Mouse (Mus musculus) hindbrain, embryonic 10.5 days (tissue): ENCODE measurements at regions not wholly inside any gene's neighbourhood (a gene's known extent, or its start where the extent isn't known, plus 50 kb on each side); places are given as distances from the start of the nearest gene placed in this dataset.

Experiments
- DNase-seq: peaks from one replicate; pipeline ENCODE4 v3.0.0-alpha.2; 2017; ENCODE audit warnings: low spot score
- H3K27ac ChIP-seq: fragments of 300-500 bp; sonication (generic); 2 replicates; pipeline ENCODE4 v1.5.1; 2016; ENCODE audit warnings: mild to moderate bottlenecking, moderate library complexity
- H3K27me3 ChIP-seq: fragments of 300-500 bp; sonication (generic); 2 replicates; pipeline ENCODE4 v1.6.1; 2016; ENCODE audit warnings: mild to moderate bottlenecking; ENCODE audit not compliant: poor library complexity, insufficient read depth, severe bottlenecking
- H3K36me3 ChIP-seq: fragments of 300-500 bp; sonication (generic); 2 replicates; pipeline ENCODE4 v1.6.1; 2016; ENCODE audit warnings: mild to moderate bottlenecking, moderate library complexity
- H3K4me1 ChIP-seq: fragments of 300-500 bp; sonication (generic); replicated peaks from 2 replicates; pipeline ENCODE4 v1.6.1; 2016; ENCODE audit warnings: mild to moderate bottlenecking
- H3K4me3 ChIP-seq: fragments of 300-500 bp; sonication (generic); 2 replicates; pipeline ENCODE4 v1.5.1; 2016; ENCODE audit warnings: mild to moderate bottlenecking, moderate library complexity
- H3K9me3 ChIP-seq: fragments of 300-500 bp; sonication (generic); 2 replicates; pipeline ENCODE4 v1.6.1; 2016; ENCODE audit warnings: mild to moderate bottlenecking, moderate library complexity
- WGBS: fragments of 180-500 bp; shearing (Covaris S2); methylation state at CpG from one replicate; pipeline ENCODE4 v1.1.7; 2016; 5-methylcytosine and 5-hydroxymethylcytosine counted together

DNA sequence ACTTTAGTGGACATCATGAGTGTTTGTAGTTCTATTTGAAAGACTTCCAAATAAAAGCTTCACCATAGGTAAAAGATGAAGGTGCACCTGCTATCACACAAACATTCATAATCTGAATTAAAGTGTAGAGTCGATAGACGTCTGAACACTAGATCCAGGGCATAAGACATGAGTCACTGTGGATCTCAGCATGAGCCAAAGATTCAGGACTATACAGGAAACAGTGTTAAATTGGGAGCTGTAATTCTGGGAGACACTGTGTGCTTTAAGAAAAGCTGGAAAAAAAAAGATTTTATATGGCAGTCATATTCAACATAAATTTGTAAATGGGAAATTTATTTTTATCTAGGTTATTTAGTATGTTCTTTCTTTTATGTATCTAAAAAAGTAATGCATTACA is 160.5 kb downstream of the Pdha2 start:
- Histone ChIP-seq H3K9me3 (no peaks in the 10 kb centered on the region), H3K4me1 (no peaks in the 10 kb centered on the region), H3K36me3 (no peaks in the 10 kb centered on the region), H3K27me3 (no peaks in the 10 kb centered on the region), H3K4me3 (no peak overlapping the region), H3K27ac (no peak overlapping the region)
- 89% methylated on average over 2 of the region's 2 CpGs for WGBS
- DNase-seq, result no peak

DNA sequence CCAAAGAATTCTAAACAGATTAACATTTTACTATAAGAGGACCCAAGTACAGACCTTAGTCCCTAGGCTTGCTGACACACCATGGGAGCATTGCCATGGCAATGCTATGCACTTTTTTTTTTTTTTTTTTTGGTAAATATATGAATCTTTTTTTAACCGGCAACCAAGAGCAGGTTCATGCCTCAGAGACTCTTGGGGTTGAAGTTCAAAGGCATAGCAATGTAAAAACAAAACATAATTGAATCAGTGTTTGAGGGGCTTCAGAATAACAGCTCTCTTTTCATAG is 197.9 kb downstream of the Pdha2 start:
- Histone ChIP-seq H3K9me3 (no peaks in the 10 kb centered on the region), H3K36me3 (no peaks in the 10 kb centered on the region), H3K4me3 (no peak overlapping the region), H3K27ac (no peak overlapping the region), H3K4me1 (no peaks in the 10 kb centered on the region), H3K27me3 (no peaks in the 10 kb centered on the region)
- 79% methylated on average over 1 of the region's 1 CpGs for WGBS
- no peak for DNase-seq

DNA sequence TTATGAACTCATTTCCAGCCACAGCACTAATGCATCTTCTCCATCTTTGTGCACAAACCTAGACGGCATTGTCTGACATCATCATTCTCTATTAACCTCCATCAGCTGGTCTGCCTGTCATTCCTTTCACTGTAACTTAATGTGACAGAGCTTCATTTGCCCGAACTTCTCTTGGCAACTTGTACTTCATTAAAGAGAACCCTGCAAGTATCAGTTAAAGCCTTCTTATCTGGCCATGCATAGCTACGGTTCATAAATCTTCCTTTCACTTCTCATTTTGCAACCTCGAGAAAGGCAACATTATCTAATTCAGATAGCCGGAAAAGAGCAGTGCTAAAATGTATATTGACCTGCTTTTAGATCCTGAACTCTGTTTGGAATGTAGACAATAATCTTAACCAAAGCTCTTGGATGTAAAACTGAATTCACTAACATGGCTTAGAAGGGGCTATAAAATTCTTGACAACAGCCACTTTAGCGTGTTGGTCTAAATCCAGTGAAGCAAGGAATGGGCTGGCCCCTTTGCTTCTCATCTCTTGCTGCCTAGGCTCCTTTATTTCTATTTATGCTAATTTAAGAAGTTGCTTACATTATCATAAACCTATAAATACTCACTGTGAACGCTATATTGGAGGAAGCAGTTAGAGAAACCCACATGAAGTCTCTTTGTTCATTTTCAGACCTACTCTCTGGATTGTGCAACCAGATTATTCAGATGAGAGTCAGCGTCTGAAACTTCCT is 198.5 kb downstream of the Pdha2 start:
- no peak for DNase-seq
- Histone ChIP-seq H3K27ac (no peak overlapping the region), H3K27me3 (no peaks in the 10 kb centered on the region), H3K4me3 (no peak overlapping the region), H3K9me3 (no peaks in the 10 kb centered on the region), H3K4me1 (no peaks in the 10 kb centered on the region), H3K36me3 (no peaks in the 10 kb centered on the region)
- WGBS, result 84% methylated on average over 8 of the region's 8 CpGs

DNA sequence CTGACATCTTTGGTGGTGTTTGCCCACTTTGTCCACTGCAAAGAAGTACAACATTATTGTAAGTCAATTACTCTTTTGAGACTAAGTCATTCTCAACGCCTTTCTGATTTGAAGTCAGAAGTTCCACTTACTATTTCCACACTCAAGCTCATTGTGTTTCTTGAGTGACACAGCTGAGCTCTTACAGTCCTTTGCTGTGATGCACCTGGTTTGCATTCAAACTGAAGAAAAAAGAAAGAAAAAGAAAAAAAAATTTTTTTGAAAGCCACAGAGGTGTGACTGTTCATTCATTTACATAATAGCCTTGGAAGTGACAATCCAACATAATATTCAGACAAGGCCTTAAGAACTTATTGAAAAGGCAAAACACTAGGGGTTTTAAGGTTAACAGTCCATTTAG is 199.2 kb downstream of the Pdha2 start:
- 68% methylated on average over 1 of the region's 1 CpGs for WGBS
- Histone ChIP-seq H3K36me3 (no peaks in the 10 kb centered on the region), H3K4me3 (no peak overlapping the region), H3K4me1 (no peaks in the 10 kb centered on the region), H3K9me3 (no peaks in the 10 kb centered on the region), H3K27me3 (no peaks in the 10 kb centered on the region), H3K27ac (no peak overlapping the region)
- DNase-seq, result no peak

DNA sequence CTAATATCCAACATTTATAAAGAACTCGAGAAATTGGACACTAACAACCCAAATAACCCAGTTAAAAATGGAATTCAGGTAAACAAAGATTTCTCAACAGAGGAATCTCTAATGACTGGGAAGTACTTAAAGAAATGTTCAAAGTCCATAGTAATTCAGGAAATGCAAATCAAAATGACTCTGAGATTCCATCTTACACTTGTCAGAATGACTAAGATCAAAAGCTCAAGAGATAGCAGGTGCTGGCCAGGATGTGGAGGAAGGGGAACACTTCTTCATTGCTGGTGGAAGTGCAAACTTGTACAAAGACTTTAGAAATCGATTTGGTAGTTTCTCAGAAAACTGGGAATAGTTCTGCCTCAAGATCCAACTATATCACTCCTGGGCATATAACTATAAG is 203.4 kb downstream of the Pdha2 start:
- Histone ChIP-seq H3K4me3 (no peak overlapping the region), H3K27me3 (no peaks in the 10 kb centered on the region), H3K4me1 (no peaks in the 10 kb centered on the region), H3K9me3 (no peaks in the 10 kb centered on the region), H3K27ac (no peak overlapping the region), H3K36me3 (no peaks in the 10 kb centered on the region)
- 86% methylated on average over 2 of the region's 2 CpGs for WGBS
- no peak for DNase-seq

DNA sequence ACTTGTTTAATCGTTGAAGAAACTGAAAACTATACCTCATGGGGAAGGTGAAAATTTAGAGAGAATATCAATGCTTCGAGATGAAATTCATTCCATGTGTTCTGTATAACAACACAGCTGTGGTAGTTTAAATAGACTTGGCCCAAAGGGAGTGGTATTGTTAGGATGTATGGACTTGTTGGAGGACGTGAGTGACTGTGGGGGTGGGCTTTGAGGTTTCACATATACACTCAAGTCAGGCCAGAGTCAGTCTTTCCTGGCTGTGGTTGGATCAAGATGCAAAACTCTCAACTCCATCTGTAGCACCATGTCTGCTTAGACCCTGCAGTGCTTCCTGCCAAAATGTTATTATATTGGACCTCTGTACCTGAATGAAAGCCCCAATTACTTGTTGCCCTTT is 206.3 kb downstream of the Pdha2 start:
- H3K36me3 ChIP-seq, result no peaks in the 10 kb centered on the region
- H3K4me1 ChIP-seq, result no peaks in the 10 kb centered on the region
- no peaks in the 10 kb centered on the region for H3K27me3 ChIP-seq
- no peak for DNase-seq
- 69% methylated on average over 3 of the region's 3 CpGs for WGBS
- H3K27ac ChIP-seq, result no peak overlapping the region
- no peaks in the 10 kb centered on the region for H3K9me3 ChIP-seq
- H3K4me3 ChIP-seq, result no peak overlapping the region

DNA sequence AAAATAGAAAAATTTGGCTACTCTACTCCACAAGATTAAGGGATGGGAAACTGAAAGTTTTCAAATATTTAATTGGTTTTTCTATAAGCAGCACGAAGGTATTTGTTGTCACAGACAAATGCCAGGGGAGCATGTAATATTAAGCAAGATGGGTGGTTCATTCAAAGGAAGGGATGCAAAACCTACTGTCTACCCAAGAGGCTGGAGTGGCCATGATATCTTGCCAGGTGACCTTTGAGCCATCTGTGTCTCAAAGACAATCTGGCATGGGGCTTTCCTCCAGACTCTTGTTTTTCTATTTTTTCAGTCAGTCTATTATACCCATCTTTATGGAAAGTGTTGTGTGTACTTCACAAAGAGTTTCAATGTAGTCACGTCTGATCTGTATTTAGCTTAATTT is 208.6 kb downstream of the Pdha2 start:
- no peaks in the 10 kb centered on the region for H3K4me1 ChIP-seq
- no peak overlapping the region for H3K4me3 ChIP-seq
- WGBS, result 84% methylated on average over 2 of the region's 2 CpGs
- H3K27ac ChIP-seq, result no peak overlapping the region
- no peaks in the 10 kb centered on the region for H3K27me3 ChIP-seq
- H3K36me3 ChIP-seq, result no peaks in the 10 kb centered on the region
- DNase-seq, result no peak
- no peaks in the 10 kb centered on the region for H3K9me3 ChIP-seq

DNA sequence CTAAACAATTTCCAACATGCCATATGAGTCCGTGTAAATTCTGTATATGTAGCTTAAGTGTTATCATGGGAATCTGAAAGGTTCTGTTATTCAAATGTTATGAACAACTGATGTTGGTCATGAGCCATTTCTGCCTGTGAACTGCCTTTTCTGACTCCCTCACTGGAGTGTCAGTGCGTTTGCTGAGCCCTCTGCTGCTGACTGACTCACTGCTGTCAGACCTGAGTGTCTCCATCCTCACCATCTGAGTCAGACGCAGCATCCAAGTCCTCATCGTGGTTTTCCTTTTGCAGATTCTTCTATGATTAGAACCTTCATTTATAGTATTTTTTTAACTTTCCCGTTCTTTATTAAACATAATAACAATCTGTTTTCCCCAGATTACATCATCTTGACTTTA is 223.9 kb downstream of the Pdha2 start:
- Histone ChIP-seq H3K36me3 (no peaks in the 10 kb centered on the region), H3K27me3 (no peaks in the 10 kb centered on the region), H3K4me3 (no peak overlapping the region), H3K27ac (no peak overlapping the region), H3K4me1 (no peaks in the 10 kb centered on the region), H3K9me3 (no peaks in the 10 kb centered on the region)
- WGBS, result 79% methylated on average over 5 of the region's 5 CpGs
- no peak for DNase-seq

DNA sequence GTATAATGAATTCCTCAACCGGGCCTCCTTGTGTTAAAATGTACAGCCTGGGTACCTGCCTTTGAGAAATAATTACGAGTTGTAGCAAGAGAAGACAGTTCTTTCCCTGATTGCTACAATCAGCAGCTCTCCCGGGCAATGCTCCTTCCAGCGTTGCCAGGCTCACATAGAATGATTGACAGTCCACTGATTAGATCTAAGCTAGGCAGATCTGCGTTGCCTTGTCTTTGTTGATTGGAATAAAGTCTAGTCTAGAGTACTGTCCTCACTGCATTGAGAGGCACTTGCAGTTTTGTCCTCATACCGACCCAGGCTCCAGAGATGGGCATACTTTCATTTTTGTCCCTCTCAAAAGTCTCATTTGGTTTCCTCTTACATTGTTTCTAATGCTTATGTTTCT is 238.6 kb downstream of the Pdha2 start:
- Histone ChIP-seq H3K4me3 (no peak overlapping the region), H3K27me3 (no peaks in the 10 kb centered on the region), H3K9me3 (no peaks in the 10 kb centered on the region), H3K4me1 (no peaks in the 10 kb centered on the region), H3K36me3 (no peaks in the 10 kb centered on the region), H3K27ac (no peak overlapping the region)
- no peak for DNase-seq
- WGBS, result 59% methylated on average over 6 of the region's 6 CpGs

DNA sequence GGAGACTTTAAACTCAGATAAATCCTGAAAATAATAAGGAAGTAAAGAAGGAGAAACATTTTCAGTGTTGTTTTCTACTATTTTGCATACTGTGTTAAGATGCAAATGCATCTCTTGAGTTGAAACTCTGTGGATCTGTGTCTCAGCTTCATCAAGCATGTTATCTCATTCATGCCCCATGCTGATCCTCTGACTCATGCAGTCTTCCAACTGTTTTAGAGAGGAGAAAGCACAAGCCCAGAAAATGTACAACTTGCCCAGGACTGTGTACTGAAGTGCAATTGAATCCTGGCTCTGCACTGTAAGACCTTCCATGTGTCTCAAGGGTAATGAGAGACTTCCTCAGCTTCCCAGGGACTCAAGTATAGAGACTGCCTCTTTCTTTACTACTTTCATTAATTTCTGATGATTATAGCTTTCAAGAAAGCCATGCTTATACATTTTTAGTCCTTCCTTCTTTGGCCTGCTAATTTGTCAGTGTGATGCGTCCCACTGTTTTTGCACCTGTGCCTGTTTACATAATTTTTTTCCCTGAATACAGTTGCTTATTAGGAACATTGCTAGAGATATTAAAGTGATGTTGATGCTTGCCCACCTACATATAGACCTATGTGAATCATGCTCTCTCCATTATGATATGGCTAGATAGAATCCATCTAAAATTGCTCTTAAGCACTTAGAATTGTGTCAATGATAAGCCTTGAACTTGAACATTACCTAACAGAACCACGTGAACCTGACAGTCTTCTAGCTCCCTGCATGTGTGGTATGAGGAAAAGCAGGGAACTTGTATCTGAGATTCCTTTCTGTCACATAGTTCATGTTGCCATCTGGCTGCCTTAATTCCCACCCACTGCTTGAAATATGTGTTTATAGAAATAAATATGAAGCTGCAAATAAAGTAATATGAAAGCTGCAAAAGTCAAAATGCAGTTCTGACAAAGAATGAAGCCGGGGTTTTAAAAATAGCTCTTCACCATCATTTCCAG is 242.0 kb downstream of the Pdha2 start:
- Histone ChIP-seq H3K27ac (no peak overlapping the region), H3K4me1 (no peaks in the 10 kb centered on the region), H3K27me3 (no peaks in the 10 kb centered on the region), H3K9me3 (no peaks in the 10 kb centered on the region), H3K4me3 (no peak overlapping the region), H3K36me3 (no peaks in the 10 kb centered on the region)
- no peak for DNase-seq
- 91% methylated on average over 3 of the region's 3 CpGs for WGBS

DNA sequence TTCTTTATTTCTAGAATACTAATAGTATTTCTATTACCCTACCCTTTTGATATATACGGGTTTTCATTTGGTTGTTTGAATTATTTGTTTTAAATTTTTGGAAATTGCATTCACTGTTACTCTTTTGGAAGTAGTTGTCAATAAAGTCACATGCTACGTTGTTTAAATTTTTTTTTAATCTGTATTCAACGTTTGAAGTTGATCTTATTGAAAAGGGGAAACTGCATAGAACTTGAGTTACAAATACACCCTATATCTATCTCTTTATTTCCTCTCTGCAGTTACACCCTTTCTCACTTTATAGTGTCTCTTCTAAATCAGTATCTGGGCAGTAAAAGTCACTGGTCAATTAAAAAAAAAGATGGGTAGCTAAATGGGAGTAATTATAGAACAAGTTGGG is 243.6 kb downstream of the Pdha2 start:
- Histone ChIP-seq H3K27me3 (no peaks in the 10 kb centered on the region), H3K9me3 (no peaks in the 10 kb centered on the region), H3K4me3 (no peak overlapping the region), H3K27ac (no peak overlapping the region), H3K4me1 (no peaks in the 10 kb centered on the region), H3K36me3 (no peaks in the 10 kb centered on the region)
- no peak for DNase-seq
- 85% methylated on average over 3 of the region's 3 CpGs for WGBS

DNA sequence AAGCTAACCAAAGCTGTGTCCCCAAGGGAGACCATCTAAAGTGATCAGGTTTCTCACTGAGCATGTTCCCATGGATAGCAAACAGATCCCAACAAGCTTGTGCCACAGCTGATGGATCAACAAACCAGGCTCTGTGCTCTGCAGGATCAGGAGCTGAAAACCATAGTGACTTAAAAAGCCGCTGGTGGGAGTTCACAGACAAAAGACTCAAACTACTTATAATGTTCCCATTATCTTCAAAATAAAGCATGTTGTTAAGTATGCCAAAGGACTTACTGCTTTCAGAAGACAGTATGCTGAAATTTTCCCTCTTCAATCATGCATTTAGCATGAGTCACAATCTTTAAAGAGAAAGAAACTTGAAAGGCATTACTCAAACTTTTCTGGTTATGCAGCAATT is 254.5 kb downstream of the Pdha2 start:
- no peak overlapping the region for H3K4me3 ChIP-seq
- no peak overlapping the region for H3K27ac ChIP-seq
- 31% methylated on average over 1 of the region's 1 CpGs for WGBS
- no peaks in the 10 kb centered on the region for H3K9me3 ChIP-seq
- DNase-seq, result no peak
- H3K27me3 ChIP-seq, result no peaks in the 10 kb centered on the region
- H3K4me1 ChIP-seq, result peaks cover 5% of the 10 kb centered on the region
- H3K36me3 ChIP-seq, result no peaks in the 10 kb centered on the region

DNA sequence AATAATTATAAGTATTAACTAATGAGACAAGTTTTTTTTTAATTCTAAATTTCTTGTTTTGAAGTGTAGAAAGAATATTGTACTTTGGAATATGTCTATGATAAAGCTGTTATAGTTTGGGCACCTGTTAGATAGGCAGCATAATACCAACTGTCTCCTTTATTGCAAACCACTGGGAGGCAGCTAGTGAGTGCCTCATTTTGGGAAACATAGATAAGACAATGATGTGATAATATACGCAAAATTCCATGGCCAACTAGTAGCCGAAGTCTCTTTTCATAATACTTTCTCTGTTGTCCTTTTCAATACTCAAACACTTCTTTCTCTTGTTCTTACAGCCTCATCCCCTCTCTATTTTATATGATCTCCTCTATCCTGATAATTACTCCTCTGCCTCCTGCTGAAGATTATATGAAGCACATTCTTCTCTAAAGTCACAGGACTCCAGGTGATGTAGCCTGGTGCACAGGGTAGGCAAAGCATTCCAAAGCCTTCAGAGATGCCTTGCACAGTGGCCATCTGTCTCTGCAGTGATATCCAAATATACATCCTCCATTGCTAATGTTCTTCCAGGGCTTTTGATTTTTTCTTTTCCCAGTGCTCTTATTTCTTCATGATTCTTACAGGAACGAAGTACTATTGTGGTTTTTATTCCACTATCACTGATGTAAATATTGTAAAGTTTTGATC is 259.9 kb downstream of the Pdha2 start:
- Histone ChIP-seq H3K4me1 (no peaks in the 10 kb centered on the region), H3K9me3 (no peaks in the 10 kb centered on the region), H3K27ac (no peak overlapping the region), H3K4me3 (no peak overlapping the region), H3K36me3 (no peaks in the 10 kb centered on the region), H3K27me3 (no peaks in the 10 kb centered on the region)
- DNase-seq, result no peak
- WGBS, result 87% methylated on average over 3 of the region's 3 CpGs
